Mouse (Mus musculus) heart, postnatal 10 days (tissue): ENCODE measurements at regions not wholly inside any gene's neighbourhood (a gene's known extent, or its start where the extent isn't known, plus 50 kb on each side); places are given as distances from the start of the nearest gene placed in this dataset.

Experiments
- DNase-seq, 2 experiments: peaks; one replicate each; pipeline ENCODE4 v3.0.0; 2021
- intact Hi-C: fragments of 180-260 bp; cut with DNase I; formaldehyde crosslinking; loops from one replicate; pipeline ENCODE4 v1.15.1; 2025

GRCm38 (mm10) chr1:71778292-71778691 lies 125.3 kb upstream of the Fn1 start:
- DNase-seq, result no peak
- intact Hi-C loops, result no loop called here

GRCm38 (mm10) chr1:71775865-71776501 lies 123.0 kb upstream of the Fn1 start:
- no peak for DNase-seq
- intact Hi-C loops, result no loop called here

- intact Hi-C loops, result no loop called here
These were observed 119.5 kb upstream of the Fn1 start for GRCm38 (mm10) chr1:71772526-71772925.

GRCm38 (mm10) chr1:71771798-71772197 lies 118.8 kb upstream of the Fn1 start:
- no peak for DNase-seq
- intact Hi-C loops, result no loop called here

More at GRCm38 (mm10) chr1:71772526-71772925, 119.5 kb upstream of the Fn1 start:
- no peak for DNase-seq

- no peak for DNase-seq
- intact Hi-C loops, result loop anchor here (5.0 kb wide), 1 partner anchor 117 kb away; the partner anchor contains the start of gene Fn1
These were observed 116.6 kb upstream of the Fn1 start for GRCm38 (mm10) chr1:71769595-71769994.

- intact Hi-C loops, result loop anchor here (5.0 kb wide), 1 partner anchor 115 kb away; the partner anchor contains the start of gene Fn1
- DNase-seq, result no peak
These were observed 114.7 kb upstream of the Fn1 start for GRCm38 (mm10) chr1:71767705-71768104.

GRCm38 (mm10) chr1:71767076-71767475 lies 114.1 kb upstream of the Fn1 start:
- DNase-seq, result peak; percentile 50 to 54
- intact Hi-C loops, result loop anchor here (5.0 kb wide), 1 partner anchor 115 kb away; the partner anchor contains the start of gene Fn1

- DNase-seq, result no peak
- intact Hi-C loops, result loop anchor here (5.0 kb wide), 1 partner anchor 113 kb away; the partner anchor contains the start of gene Fn1
These were observed 112.0 kb upstream of the Fn1 start for GRCm38 (mm10) chr1:71764951-71765350.

GRCm38 (mm10) chr1:71763530-71763929 lies 110.5 kb upstream of the Fn1 start:
- DNase-seq, result peak; percentile 36 to 45

GRCm38 (mm10) chr1:71760342-71760741 lies 107.3 kb upstream of the Fn1 start:
- no peak for DNase-seq
- intact Hi-C loops, result no loop called here

More at GRCm38 (mm10) chr1:71763530-71763929, 110.5 kb upstream of the Fn1 start:
- intact Hi-C loops, result no loop called here

GRCm38 (mm10) chr1:71757236-71757635 lies 104.2 kb upstream of the Fn1 start:
- DNase-seq, result no peak
- intact Hi-C loops, result no loop called here

GRCm38 (mm10) chr1:71756159-71756558 lies 103.2 kb upstream of the Fn1 start:
- intact Hi-C loops, result no loop called here
- no peak for DNase-seq

GRCm38 (mm10) chr1:71755435-71755834 lies 102.4 kb upstream of the Fn1 start:
- peak in 1 of 2 experiments; percentile 9 for DNase-seq
- intact Hi-C loops, result no loop called here

- intact Hi-C loops, result no loop called here
These were observed 99.4 kb upstream of the Fn1 start for GRCm38 (mm10) chr1:71752351-71752750.

GRCm38 (mm10) chr1:71751601-71752000 lies 98.6 kb upstream of the Fn1 start:
- intact Hi-C loops, result no loop called here
- DNase-seq, result no peak

More at GRCm38 (mm10) chr1:71752351-71752750, 99.4 kb upstream of the Fn1 start:
- DNase-seq, result no peak

GRCm38 (mm10) chr1:71735606-71736005 lies 82.6 kb upstream of the Fn1 start:
- DNase-seq, result no peak

GRCm38 (mm10) chr1:71731623-71732022 lies 78.6 kb upstream of the Fn1 start:
- intact Hi-C loops, result no loop called here
- no peak for DNase-seq

More at GRCm38 (mm10) chr1:71735606-71736005, 82.6 kb upstream of the Fn1 start:
- intact Hi-C loops, result no loop called here

GRCm38 (mm10) chr1:71731011-71731410 lies 78.0 kb upstream of the Fn1 start:
- intact Hi-C loops, result no loop called here
- DNase-seq, result no peak

- no peak for DNase-seq
- intact Hi-C loops, result no loop called here
These were observed 75.9 kb upstream of the Fn1 start for GRCm38 (mm10) chr1:71728852-71729347.

- DNase-seq, result no peak
- intact Hi-C loops, result no loop called here
These were observed 70.8 kb upstream of the Fn1 start for GRCm38 (mm10) chr1:71723816-71724215.

- DNase-seq, result no peak
- intact Hi-C loops, result no loop called here
These were observed 70.0 kb upstream of the Fn1 start for GRCm38 (mm10) chr1:71723039-71723397.
